Mouse (Mus musculus) liver, adult 2 months (tissue): ENCODE measurements around the gene Urb2. TPM values are rescaled to one million over a fixed set of nuclear protein-coding genes. Genes with fewer than 3 reads are reported as not detected.
"Not testable (repeated sequence)": the region's sequence is repeated elsewhere in the genome, so short reads cannot be mapped to it uniquely, and the experiment has no call there.

Experiments
- DNase-seq: peaks from one replicate; pipeline ENCODE4 v3.0.0-alpha.2; 2011; ENCODE audit warnings: low read depth, low spot score; ENCODE audit errors: extremely low read depth
- H3K27ac ChIP-seq: fragments of 200-500 bp; replicated peaks from 2 replicates; pipeline ENCODE4 v1.5.1; 2012; ENCODE audit warnings: low read depth, mild to moderate bottlenecking, control low read depth, inconsistent platforms, low read length; ENCODE audit not compliant: insufficient read depth
- H3K27me3 ChIP-seq: fragments of 200-500 bp; 2 replicates; pipeline ENCODE4 v1.6.1; 2012; ENCODE audit warnings: mild to moderate bottlenecking, moderate library complexity, low read length, inconsistent platforms; ENCODE audit not compliant: control insufficient read depth, insufficient read depth
- H3K36me3 ChIP-seq: fragments of 200-500 bp; 2 replicates; pipeline ENCODE4 v1.6.1; 2012; ENCODE audit warnings: low read length, inconsistent platforms; ENCODE audit not compliant: control insufficient read depth, insufficient read depth
- H3K4me1 ChIP-seq: fragments of 200-500 bp; 2 replicates; pipeline ENCODE4 v1.6.1; 2011; ENCODE audit warnings: low read length; ENCODE audit not compliant: control insufficient read depth, insufficient read depth
- H3K4me3 ChIP-seq: fragments of 200-500 bp; 2 replicates; pipeline ENCODE4 v1.5.1; 2011; ENCODE audit warnings: low read depth, mild to moderate bottlenecking, control low read depth, low read length, moderate library complexity; ENCODE audit not compliant: insufficient read depth
- H3K79me2 ChIP-seq: fragments of 200-500 bp; 2 replicates; pipeline ENCODE4 v1.6.1; 2012; ENCODE audit warnings: inconsistent platforms, mild to moderate bottlenecking, low read length, moderate library complexity; ENCODE audit not compliant: control insufficient read depth, insufficient read depth
- H3K9ac ChIP-seq: fragments of 200-500 bp; 2 replicates; pipeline ENCODE4 v1.6.1; 2012; ENCODE audit warnings: low read depth, mild to moderate bottlenecking, control low read depth, inconsistent platforms, low read length
- CTCF ChIP-seq: fragments of 200-500 bp; IDR thresholded peaks from 2 replicates; pipeline ENCODE4 v1.5.1; 2011; ENCODE audit warnings: low read depth, low read length, control low read depth
- POLR2A ChIP-seq: fragments of 200-500 bp; IDR thresholded peaks from 2 replicates; pipeline ENCODE4 v1.6.1; 2011; ENCODE audit warnings: low read length, control low read depth; ENCODE audit not compliant: insufficient read depth; ENCODE audit errors: extremely low read depth
- WGBS: fragments of 180-500 bp; shearing (Covaris S2); methylation state at CpG from one replicate; pipeline ENCODE4 v1.1.7; 2018; 5-methylcytosine and 5-hydroxymethylcytosine counted together
- polyA plus RNA-seq: library from polyadenylated mRNA; depleted of rRNA; stranded (reverse); fragments of >200 nt; gene quantifications from 2 replicates; pipeline ENCODE4 v1.2.3, GENCODE M21; 2012
- total RNA-seq: library from RNA; depleted of rRNA; stranded (reverse); fragments of >200 nt; gene quantifications from 2 replicates; pipeline ENCODE4 v1.2.3, GENCODE M21; 2014

Gene Urb2
- total and polyA plus RNA-seq, 2 experiments, result 2.7 to 3.6 TPM

DNA sequence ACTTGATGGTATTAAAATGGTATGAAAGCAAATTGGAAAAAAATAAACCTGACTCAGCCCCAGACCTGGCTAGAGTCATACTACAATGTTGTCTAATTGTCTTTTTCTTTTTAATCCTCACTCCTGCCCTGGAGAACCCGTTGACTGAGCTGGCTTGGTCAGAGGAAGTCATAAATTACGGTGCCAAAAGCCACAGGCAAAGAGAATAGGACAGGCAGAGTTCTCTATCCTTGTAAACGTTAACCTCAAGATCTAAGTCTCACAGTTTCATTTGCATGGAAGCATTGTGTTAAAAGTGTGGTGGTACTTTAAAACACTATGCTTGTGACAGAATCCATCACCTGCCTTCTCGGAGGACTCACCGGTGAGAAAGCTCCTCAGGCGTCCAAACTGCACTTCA, 13.5 kb upstream of the Urb2 start:
- Histone ChIP-seq H3K36me3 (peaks cover 42% of the 10 kb centered on the region), H3K27ac (no peak overlapping the region), H3K79me2 (peaks cover 11% of the 10 kb centered on the region; the same call in 1 of the 2 replicates), H3K9ac (no peak overlapping the region), H3K4me1 (no peaks in the 10 kb centered on the region), H3K4me3 (no peak overlapping the region), H3K27me3 (no peaks in the 10 kb centered on the region)
- TF ChIP-seq CTCF, result no peak
- TF ChIP-seq POLR2A, result no peak
- no peak for DNase-seq
- 81% methylated on average over 6 of the region's 6 CpGs for WGBS

DNA sequence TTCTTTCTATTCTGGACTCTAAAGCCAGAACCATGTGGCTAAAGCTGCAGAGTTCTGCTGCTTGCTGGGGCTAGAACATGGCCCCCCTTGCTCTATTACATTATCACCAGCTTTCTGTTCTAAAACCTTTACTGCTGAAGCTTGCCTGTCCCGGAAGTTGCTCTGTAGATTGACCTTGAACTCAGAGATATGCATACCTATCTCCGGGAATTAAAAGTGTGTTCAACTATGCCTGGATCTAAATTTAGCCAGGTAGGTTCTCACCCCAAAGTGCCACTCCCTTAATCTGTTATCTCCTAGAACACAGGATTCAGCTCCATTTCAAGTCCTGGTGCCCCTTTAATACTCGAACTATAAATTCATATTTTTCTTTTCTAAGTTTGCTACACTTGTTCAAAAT, 9.7 kb upstream of the Urb2 start:
- 54% methylated on average over 3 of the region's 3 CpGs for WGBS
- peaks cover 2% of the 10 kb centered on the region; the same call in 1 of the 2 replicates for H3K4me1 ChIP-seq
- TF ChIP-seq CTCF, result no peak
- no peak for TF ChIP-seq POLR2A

GRCm38 (mm10) chr8:124011989-124012586, 9.2 kb upstream of the Urb2 start:
- DNase-seq, result no peak
- no peak for TF ChIP-seq CTCF
- TF ChIP-seq POLR2A, result no peak
- no peak overlapping the region for H3K9ac ChIP-seq
- peaks cover 2% of the 10 kb centered on the region; the same call in 1 of the 2 replicates for H3K4me1 ChIP-seq
- H3K4me3 ChIP-seq, result no peak overlapping the region
- H3K36me3 ChIP-seq, result peaks cover 17% of the 10 kb centered on the region
- peaks cover 15% of the 10 kb centered on the region; the same call in 1 of the 2 replicates for H3K79me2 ChIP-seq
- no peaks in the 10 kb centered on the region for H3K27me3 ChIP-seq
- no peak overlapping the region for H3K27ac ChIP-seq
- 97% methylated on average over 3 of the region's 3 CpGs for whole genome bisulfite sequencing

More for the DNA sequence above, 9.7 kb upstream of the Urb2 start:
- H3K79me2 ChIP-seq, result peaks cover 13% of the 10 kb centered on the region; the same call in 1 of the 2 replicates
- no peaks in the 10 kb centered on the region for H3K27me3 ChIP-seq
- no peak for DNase-seq
- no peak overlapping the region for H3K27ac ChIP-seq
- H3K36me3 ChIP-seq, result peaks cover 21% of the 10 kb centered on the region
- no peak overlapping the region for H3K9ac ChIP-seq
- H3K4me3 ChIP-seq, result no peak overlapping the region

GRCm38 (mm10) chr8:124014299-124014698, 7.0 kb upstream of the Urb2 start:
- WGBS, result 81% methylated on average over 7 of the region's 7 CpGs
- H3K36me3 ChIP-seq, H3K4me1 ChIP-seq, H3K27me3 ChIP-seq, H3K27ac ChIP-seq, DNase-seq, H3K9ac ChIP-seq, H3K4me3 ChIP-seq: not testable (repeated sequence)
- H3K79me2 ChIP-seq, result peaks cover 26% of the 10 kb centered on the region

DNA sequence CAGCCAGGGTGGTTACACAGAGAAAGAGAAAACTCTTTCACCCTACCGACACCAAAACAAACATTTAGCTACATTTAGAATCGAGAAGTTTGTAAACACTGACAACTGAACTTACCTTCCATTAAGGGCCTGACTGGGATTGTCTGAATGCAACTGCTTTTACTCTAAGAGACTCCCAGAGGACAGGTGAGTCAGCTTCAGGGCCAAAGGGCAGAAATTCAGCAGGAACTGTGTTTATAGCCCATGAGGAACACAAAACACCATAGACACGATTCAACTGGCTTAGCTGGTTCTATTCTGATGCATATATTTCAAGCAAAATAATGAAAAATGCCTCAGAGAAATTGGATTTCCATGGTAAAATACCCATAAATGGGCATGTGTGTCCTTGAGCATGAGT, 6.6 kb upstream of the Urb2 start:
- H3K79me2 ChIP-seq, result peaks cover 31% of the 10 kb centered on the region
- H3K27ac ChIP-seq, result no peak overlapping the region
- TF ChIP-seq POLR2A, result no peak
- TF ChIP-seq CTCF, result no peak
- peaks cover 6% of the 10 kb centered on the region for H3K4me1 ChIP-seq
- no peaks in the 10 kb centered on the region for H3K27me3 ChIP-seq
- 16% methylated on average over 3 of the region's 3 CpGs for WGBS
- DNase-seq, result peak; percentile 23
- no peak overlapping the region for H3K4me3 ChIP-seq
- H3K36me3 ChIP-seq, result no peaks in the 10 kb centered on the region
- no peak overlapping the region for H3K9ac ChIP-seq

- 15% methylated on average over 13 of the region's 13 CpGs for WGBS
- Histone ChIP-seq H3K27ac (no peak overlapping the region), H3K4me1 (peaks cover 12% of the 10 kb centered on the region)
Measured at GRCm38 (mm10) chr8:124019782-124020181, 1.5 kb upstream of the Urb2 start.

More at GRCm38 (mm10) chr8:124019782-124020181, 1.5 kb upstream of the Urb2 start:
- peaks cover 39% of the 10 kb centered on the region for H3K79me2 ChIP-seq
- no peaks in the 10 kb centered on the region for H3K27me3 ChIP-seq
- H3K36me3 ChIP-seq, result 0 out of 2 replicates have a peak, but pooled peaks cover 2% of the 10 kb centered on the region
- TF ChIP-seq POLR2A (no peak), CTCF (no peak)
- peak overlapping the region; percentile 36; the same call in 1 of the 2 replicates for H3K9ac ChIP-seq
- peak; percentile 51 for DNase-seq
- H3K4me3 ChIP-seq, result peak overlapping the region; percentile 12; the same call in 1 of the 2 replicates
